Mouse (Mus musculus) midbrain, embryonic 10.5 days (tissue): Measurements from ENCODE around the gene Rnf144a. TPM values are rescaled to one million over a fixed set of nuclear protein-coding genes. Genes with fewer than 3 reads are reported as not detected.

Source experiments
- DNase-seq: peaks from one replicate; pipeline ENCODE4 v3.0.0-alpha.2; 2017; ENCODE audit warnings: low spot score
- H3K27ac ChIP-seq: fragments of 300-500 bp; sonication (generic); replicated peaks from 2 replicates; pipeline ENCODE4 v1.5.1; 2016; ENCODE audit warnings: mild to moderate bottlenecking
- H3K27me3 ChIP-seq: fragments of 300-500 bp; sonication (generic); 2 replicates; pipeline ENCODE4 v1.6.1; 2016; ENCODE audit warnings: low read depth, mild to moderate bottlenecking; ENCODE audit not compliant: poor library complexity, severe bottlenecking
- H3K36me3 ChIP-seq: fragments of 300-500 bp; sonication (generic); 2 replicates; pipeline ENCODE4 v1.6.1; 2016; ENCODE audit warnings: mild to moderate bottlenecking, moderate library complexity
- H3K4me1 ChIP-seq: fragments of 300-500 bp; sonication (generic); 2 replicates; pipeline ENCODE4 v1.6.1; 2016
- H3K4me3 ChIP-seq: fragments of 300-500 bp; sonication (generic); 2 replicates; pipeline ENCODE4 v1.5.1; 2016; ENCODE audit warnings: mild to moderate bottlenecking, moderate library complexity
- H3K9me3 ChIP-seq: fragments of 300-500 bp; sonication (generic); replicated peaks from 2 replicates; pipeline ENCODE4 v1.6.1; 2016; ENCODE audit warnings: mild to moderate bottlenecking
- WGBS: fragments of 180-500 bp; shearing (Covaris S2); methylation state at CpG from one replicate; pipeline ENCODE4 v1.1.7; 2016; 5-methylcytosine and 5-hydroxymethylcytosine counted together
- polyA plus RNA-seq: library from polyadenylated mRNA; unstranded; fragments of >200 nt; fragmentation: Nextera tagmentation; extraction: Ambion mirVana; gene quantifications from 2 replicates; pipeline ENCODE4 v1.2.1, GENCODE M21; 2016

Rnf144a gene
- polyA plus RNA-seq, 1 experiment from 2014 or later = 35.5 TPM

DNA sequence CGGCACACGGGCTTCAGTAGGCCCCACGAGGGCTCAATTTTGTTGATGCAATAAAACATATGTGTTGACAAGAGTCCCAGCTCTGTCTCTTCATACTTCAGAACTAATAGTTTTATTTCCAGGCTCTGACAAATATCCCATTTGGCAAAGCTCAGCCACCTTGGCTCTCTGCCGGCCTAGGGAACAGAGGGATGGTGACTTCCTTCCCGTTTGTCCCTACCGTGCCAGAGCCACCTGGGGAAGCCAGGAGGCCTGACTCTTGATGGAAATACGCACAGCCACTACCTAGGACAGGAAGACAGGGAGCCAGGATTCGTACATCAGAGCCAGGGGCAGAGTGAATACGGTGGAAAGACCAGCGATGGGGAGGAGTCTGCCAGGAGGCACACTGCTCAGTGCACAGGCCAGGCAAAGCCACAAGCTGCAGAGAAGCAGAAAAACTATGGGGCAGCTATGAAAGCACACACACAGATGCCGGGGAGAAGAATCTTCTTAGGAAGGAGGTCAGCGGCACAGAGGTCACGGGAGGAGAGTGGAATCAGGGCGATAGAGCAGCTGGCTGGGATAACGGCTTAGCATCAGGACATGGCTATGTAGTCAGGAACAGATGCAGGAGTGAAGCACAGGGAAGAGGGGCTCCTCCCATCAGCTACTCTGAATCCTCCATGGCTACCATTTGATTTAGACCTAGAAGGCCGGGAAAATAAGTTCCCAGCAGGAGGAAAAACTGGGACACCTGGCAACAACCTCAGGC lies 11.5 kb downstream of the Rnf144a start:
- Histone ChIP-seq H3K9me3 (no peaks in the 10 kb centered on the region), H3K4me3 (no peak overlapping the region), H3K4me1 (peaks cover 3% of the 10 kb centered on the region; the same call in 1 of the 2 replicates), H3K27ac (peak overlapping the region; percentile 33; the same call in 1 of the 2 replicates), H3K27me3 (no peaks in the 10 kb centered on the region), H3K36me3 (peaks cover 74% of the 10 kb centered on the region)
- 89% methylated on average over 16 of the region's 16 CpGs for WGBS
- DNase-seq = no peak

DNA sequence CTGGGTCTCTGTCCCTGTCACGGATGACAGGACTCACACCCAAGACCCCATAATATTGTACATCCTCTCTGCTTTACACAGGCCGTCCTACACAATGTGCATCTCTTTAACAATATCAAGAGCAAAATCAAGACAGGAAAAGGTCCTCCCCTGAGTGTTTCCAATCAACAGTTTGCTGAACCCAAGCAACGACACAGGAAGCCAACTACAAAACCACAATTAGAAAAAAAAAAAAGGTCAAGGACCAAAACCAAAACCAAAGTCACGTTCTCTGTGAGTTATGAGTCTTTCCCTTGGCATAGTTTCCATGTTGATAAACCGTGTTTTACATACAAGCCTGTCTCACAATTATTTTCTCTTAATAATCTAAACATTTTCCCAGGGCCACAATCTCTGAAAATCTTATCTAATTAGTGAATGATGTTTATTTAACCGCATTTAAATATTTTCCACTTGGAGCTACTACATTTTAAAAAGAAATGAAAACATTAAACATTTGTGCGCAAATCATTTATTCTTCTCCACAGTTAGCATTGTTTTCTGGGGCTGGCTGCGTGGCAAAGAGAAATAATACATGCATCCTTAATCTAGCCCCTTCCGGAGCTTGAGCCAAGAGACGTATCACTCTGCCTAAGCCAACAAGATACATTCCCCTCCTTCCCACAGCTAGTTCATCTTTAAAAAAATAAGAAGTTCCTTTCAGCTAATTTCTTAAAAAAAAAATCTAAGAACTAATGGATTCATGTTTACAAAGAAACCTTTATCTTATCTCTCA lies 13.2 kb downstream of the Rnf144a start:
- no peak overlapping the region for H3K27ac ChIP-seq
- peaks cover 64% of the 10 kb centered on the region for H3K36me3 ChIP-seq
- H3K27me3 ChIP-seq = no peaks in the 10 kb centered on the region
- 89% methylated on average over 10 of the region's 10 CpGs for WGBS
- H3K9me3 ChIP-seq = no peaks in the 10 kb centered on the region
- no peak overlapping the region for H3K4me3 ChIP-seq
- DNase-seq = no peak
- H3K4me1 ChIP-seq = peaks cover 3% of the 10 kb centered on the region; the same call in 1 of the 2 replicates

DNA sequence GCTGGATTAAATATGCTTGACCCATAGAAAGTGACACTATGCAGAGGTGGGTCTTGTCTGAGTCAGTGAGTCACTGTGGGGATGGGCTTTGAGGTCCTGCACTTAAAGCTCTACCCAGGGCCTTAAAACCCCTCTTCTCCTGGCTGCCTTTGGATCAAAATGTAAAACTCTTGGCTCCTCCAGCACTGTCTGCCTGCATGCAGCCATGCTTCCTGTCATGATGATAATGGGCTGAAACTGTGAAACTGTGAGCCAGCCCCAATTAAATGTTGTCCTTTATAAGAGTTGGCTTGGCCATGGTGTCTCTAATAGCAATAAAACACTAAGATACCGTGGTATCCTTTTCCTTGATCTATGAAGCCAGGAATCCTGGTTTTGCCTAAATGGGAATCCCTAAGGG lies 13.8 kb downstream of the Rnf144a start:
- Histone ChIP-seq H3K27ac (no peak overlapping the region), H3K27me3 (no peaks in the 10 kb centered on the region), H3K36me3 (peaks cover 68% of the 10 kb centered on the region), H3K9me3 (no peaks in the 10 kb centered on the region), H3K4me3 (no peak overlapping the region), H3K4me1 (peaks cover 3% of the 10 kb centered on the region; the same call in 1 of the 2 replicates)
- no peak for DNase-seq
- WGBS = 89% methylated on average over 1 of the region's 1 CpGs

DNA sequence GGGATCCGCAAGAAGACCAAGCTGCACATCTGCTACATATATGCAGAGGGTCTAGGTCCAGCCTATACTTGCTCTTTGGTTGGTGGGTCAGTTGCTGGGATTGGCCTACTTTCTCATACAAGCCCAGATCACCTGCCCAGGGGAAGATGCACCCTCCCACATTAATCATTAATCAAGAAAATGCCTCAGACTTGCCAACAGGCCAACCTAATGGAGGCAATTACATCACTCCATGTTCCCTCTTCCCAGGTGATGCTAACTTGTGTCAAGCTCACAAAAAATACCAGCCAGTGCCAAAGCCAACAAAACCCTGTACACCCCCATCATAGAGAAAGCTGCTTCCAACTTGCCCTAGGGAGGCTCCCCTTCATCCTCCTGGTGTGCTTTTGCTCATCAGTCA lies 14.3 kb downstream of the Rnf144a start:
- H3K27me3 ChIP-seq = no peaks in the 10 kb centered on the region
- H3K36me3 ChIP-seq = peaks cover 64% of the 10 kb centered on the region
- no peak for DNase-seq
- 88% methylated on average over 1 of the region's 1 CpGs for WGBS
- H3K27ac ChIP-seq = no peak overlapping the region
- no peaks in the 10 kb centered on the region for H3K9me3 ChIP-seq
- H3K4me3 ChIP-seq = no peak overlapping the region
- H3K4me1 ChIP-seq = peaks cover 3% of the 10 kb centered on the region; the same call in 1 of the 2 replicates

DNA sequence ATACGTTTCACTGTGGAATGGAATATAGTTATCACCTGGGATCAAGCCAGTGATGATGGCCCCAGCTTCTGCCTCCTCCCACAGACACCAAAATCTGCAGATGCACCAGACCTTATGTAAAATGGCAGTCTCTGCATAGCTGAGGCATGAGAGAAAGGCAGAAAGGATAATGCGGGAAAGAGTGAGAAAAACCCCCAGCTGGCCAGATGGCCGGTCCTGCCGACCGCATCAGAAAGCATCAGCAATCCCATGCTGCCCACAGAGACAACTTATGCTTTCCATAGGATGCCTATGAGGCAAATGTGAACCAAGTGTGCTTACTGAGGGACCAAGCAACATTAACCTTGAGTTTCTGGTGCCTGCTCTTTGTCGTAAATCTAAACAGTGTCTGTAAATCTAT lies 15.7 kb downstream of the Rnf144a start:
- no peak for DNase-seq
- WGBS = 88% methylated on average over 6 of the region's 6 CpGs

DNA sequence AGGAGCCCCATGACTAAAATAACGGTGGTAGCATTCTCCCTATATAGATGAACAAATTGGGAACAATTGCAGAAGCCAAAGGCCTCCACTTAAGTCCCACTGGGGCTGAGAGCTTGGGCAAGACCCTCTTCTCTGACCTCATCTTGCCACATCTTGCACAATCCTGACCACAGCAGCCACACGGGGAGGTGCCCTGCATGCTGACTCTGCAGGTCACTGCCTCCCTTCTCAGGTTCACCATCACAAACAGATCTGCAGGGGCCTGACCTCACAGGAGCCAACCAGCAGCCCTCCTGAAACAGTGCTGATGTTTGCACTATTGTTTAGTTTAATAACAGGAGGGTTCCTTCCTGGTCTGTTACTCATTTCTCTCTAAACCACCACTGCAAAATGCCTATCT lies 16.5 kb downstream of the Rnf144a start:
- Histone ChIP-seq H3K9me3 (no peaks in the 10 kb centered on the region), H3K4me1 (peaks cover under 1% of the 10 kb centered on the region; the same call in 1 of the 2 replicates), H3K36me3 (peaks cover 44% of the 10 kb centered on the region), H3K4me3 (no peak overlapping the region), H3K27ac (no peak overlapping the region), H3K27me3 (no peaks in the 10 kb centered on the region)
- 49% methylated on average over 2 of the region's 2 CpGs for WGBS
- DNase-seq = no peak

More for the DNA sequence above, 15.7 kb downstream of the Rnf144a start:
- peaks cover 3% of the 10 kb centered on the region; the same call in 1 of the 2 replicates for H3K4me1 ChIP-seq
- H3K36me3 ChIP-seq = peaks cover 52% of the 10 kb centered on the region
- H3K4me3 ChIP-seq = no peak overlapping the region
- H3K27me3 ChIP-seq = no peaks in the 10 kb centered on the region
- no peak overlapping the region for H3K27ac ChIP-seq
- H3K9me3 ChIP-seq = no peaks in the 10 kb centered on the region

DNA sequence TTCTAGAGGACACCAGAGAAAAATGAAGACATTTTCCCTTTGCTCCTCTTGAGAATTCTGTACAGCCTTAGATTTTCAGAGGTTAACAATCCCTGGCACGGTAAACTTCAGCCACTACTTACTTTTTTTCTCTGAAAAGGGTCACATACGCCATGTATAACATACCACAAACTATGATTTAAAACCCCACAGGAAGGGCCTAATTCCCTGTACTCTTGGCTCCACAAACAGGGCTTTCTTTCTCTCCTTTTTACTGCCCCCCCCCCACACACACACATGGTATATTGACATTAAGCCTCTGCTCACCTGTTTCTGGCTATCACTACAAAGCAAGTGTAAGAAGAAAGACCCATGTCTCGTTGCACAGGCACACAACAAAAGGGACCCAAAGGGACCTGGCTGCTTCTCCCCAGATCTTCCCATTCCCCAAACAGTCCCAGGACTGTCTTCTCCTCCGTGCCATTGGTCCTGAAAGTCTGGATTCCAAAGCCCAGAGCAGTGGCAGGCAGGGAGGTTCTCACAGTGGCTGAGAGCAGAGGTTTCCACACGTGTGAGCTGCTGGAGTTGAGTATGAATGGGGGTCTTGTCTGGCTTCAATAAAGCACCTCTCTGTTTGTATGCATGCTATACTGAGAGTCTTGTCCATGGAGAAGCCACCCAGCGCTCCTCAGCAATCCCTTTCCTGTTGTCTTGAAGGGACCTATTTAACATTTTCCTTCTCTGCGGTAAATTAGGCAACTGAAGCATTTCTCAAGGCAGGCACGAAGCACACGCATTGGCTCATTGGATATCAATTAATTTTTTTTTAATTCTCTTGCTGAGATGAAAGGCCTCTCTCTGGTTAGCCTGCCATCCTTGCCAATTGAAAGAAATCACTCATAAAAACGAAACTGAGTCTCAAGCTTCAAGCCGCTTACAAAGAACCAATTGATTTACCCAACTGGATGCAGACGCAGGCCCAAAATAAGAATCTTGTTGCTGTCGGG lies 20.3 kb downstream of the Rnf144a start:
- H3K4me1 ChIP-seq = no peaks in the 10 kb centered on the region
- DNase-seq = no peak
- H3K9me3 ChIP-seq = no peaks in the 10 kb centered on the region
- no peaks in the 10 kb centered on the region for H3K27me3 ChIP-seq
- H3K36me3 ChIP-seq = peaks cover 33% of the 10 kb centered on the region
- H3K4me3 ChIP-seq = no peak overlapping the region
- 86% methylated on average over 13 of the region's 13 CpGs for WGBS
- H3K27ac ChIP-seq = 0 out of 2 replicates have a peak overlapping the region, but pooled peaks have one; percentile 28

DNA sequence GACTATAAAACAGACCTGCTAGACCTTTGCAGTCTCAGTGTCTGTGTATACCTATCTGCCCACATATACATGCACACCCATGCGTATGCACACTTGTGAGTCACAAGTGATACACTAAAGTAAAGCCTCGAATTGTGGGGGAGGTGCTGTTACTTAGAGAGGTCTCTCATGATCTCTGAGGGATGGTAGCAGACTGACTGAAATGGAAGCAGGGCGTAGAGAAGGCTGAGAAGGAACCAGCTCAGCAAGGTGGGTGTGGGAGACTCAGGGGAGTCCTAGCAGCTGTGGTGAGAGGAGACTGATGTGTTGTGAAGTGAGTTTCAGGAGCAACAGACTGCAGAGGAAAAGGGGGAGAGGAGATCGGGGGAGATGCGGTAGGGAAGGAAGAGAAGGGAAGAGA lies 21.8 kb downstream of the Rnf144a start:
- Histone ChIP-seq H3K4me3 (no peak overlapping the region), H3K4me1 (no peaks in the 10 kb centered on the region), H3K36me3 (peaks cover 36% of the 10 kb centered on the region), H3K9me3 (no peaks in the 10 kb centered on the region), H3K27me3 (no peaks in the 10 kb centered on the region), H3K27ac (no peak overlapping the region)
- DNase-seq = no peak
- 88% methylated on average over 5 of the region's 5 CpGs for WGBS

DNA sequence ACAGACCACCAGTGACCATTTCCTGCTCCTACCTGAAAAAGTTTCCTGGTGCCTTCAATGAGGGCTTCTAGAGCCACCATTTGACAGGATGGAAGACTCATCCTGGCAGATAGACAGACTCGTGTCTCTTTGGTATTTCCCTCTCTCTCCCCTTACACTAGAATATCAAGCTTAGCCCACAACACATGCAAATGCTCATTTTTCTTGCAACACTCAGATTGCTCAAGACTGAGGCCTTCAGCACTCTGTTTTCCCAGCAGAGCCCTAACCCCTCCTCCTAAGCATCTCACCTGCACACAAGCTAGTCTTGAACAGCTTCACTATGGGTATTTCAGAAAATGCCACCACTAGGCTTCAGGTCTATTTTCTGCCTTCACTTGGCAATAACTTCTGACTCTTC lies 23.9 kb downstream of the Rnf144a start:
- Histone ChIP-seq H3K36me3 (peaks cover 50% of the 10 kb centered on the region), H3K9me3 (no peaks in the 10 kb centered on the region), H3K4me1 (no peaks in the 10 kb centered on the region), H3K27me3 (no peaks in the 10 kb centered on the region), H3K4me3 (no peak overlapping the region), H3K27ac (no peak overlapping the region)
- 87% methylated on average over 1 of the region's 1 CpGs for WGBS
- no peak for DNase-seq

DNA sequence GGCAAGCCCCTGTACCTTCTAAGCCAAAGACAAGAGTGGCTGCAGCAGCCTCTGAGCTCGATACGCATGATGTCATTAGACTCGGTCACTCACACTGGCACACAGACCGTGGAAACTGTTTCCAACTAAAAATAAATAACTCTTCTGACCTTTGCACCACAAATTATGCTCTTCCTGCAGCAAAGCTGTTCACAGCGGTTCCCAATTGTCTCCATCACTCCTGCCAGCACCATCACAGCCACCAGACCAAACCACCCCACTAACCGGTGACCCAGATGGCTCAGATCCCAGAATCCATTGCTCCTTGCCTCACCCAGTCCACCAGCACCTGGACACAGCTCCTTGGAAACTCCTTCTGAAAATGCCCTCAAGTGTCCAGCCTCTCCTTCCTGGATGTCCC lies 27.5 kb downstream of the Rnf144a start:
- H3K36me3 ChIP-seq = peaks cover 86% of the 10 kb centered on the region
- no peak for DNase-seq
- H3K27ac ChIP-seq = no peak overlapping the region
- no peak overlapping the region for H3K4me3 ChIP-seq
- H3K9me3 ChIP-seq = no peaks in the 10 kb centered on the region
- WGBS = 74% methylated on average over 6 of the region's 6 CpGs
- H3K4me1 ChIP-seq = no peaks in the 10 kb centered on the region
- H3K27me3 ChIP-seq = no peaks in the 10 kb centered on the region

DNA sequence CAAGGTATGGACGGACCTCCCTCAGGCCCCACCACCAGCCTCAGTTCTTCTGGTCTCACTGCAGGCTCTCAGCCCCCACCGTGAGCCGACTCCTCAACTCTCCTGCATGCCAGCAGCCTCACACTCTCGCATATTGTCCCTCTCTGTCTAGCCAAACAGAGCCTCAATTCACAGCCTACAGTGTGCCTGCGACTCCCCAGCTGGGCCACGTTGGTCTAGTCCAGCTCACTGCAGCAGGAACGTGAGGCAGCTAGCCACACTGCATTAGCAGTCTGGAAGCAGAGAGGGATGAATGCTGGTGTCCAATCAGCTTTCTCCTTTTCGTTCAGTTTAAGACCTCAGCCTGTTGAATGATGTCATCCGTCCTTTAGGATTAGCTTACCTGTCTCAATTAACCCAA lies 28.1 kb downstream of the Rnf144a start:
- Histone ChIP-seq H3K27ac (no peak overlapping the region), H3K4me3 (no peak overlapping the region), H3K27me3 (no peaks in the 10 kb centered on the region), H3K4me1 (no peaks in the 10 kb centered on the region), H3K9me3 (no peaks in the 10 kb centered on the region), H3K36me3 (peaks cover 90% of the 10 kb centered on the region)
- 76% methylated on average over 9 of the region's 9 CpGs for WGBS
- no peak for DNase-seq

DNA sequence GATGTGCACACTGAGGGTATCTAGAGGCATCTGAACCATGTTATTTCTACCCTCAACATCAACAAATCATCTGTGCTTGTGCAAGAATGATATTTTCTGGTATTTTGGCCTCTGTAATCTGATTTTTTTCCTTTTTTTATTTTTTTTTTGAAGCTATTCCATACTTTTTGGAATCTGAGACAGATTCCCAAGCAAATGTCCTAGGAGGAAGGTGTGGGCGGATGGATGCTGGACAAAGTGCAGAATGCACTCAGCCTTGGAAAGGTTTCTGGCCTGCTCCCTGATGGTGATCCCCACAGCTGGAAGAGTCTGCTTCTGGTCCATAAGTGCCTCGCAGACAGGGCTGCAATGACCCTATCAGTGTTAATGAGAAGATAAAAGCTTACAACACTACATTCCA lies 28.9 kb downstream of the Rnf144a start:
- Histone ChIP-seq H3K36me3 (peaks cover 98% of the 10 kb centered on the region), H3K27ac (no peak overlapping the region), H3K9me3 (no peaks in the 10 kb centered on the region), H3K4me1 (no peaks in the 10 kb centered on the region), H3K4me3 (no peak overlapping the region), H3K27me3 (no peaks in the 10 kb centered on the region)
- DNase-seq = no peak
- WGBS = 91% methylated on average over 2 of the region's 2 CpGs
